Mouse (Mus musculus): Measurements from ENCODE around the gene Gm10229.
"Not testable (repeated sequence)": the region's sequence is repeated elsewhere in the genome, so short reads cannot be mapped to it uniquely, and the experiment has no call there.

DNA sequence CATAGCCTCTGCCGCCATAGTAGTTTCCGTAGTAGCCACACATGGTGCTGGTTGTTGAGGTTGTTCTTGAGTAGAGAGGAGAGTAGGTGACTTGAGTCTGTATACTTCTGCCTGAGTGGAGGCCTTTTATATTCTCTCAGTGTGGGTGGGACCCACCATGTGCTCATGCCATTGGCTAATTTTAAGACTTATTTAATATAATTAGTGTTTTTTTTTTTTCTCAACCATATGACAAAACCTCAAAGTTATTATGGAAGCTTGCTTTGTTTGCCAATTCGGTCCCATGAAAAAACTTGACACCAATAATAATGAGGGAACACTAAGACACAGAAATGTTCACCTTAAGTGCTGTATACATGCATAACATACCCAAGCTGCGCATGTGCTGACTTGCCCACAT is 26.3 kb downstream of the Gm10229 start, which contains the start of gene Gm10228:
- TF ChIP-seq CTCF (IDR thresholded peaks at IDR 0.05; ENCODE audit: low read depth); EP300 (optimal IDR thresholded peaks at IDR 0.05): not testable (repeated sequence)

All from stomach, postnatal 0 days (tissue).